Mouse (Mus musculus) midbrain, embryonic 12.5 days (tissue): Measurements from ENCODE around the gene Syngr1. TPM values are rescaled to one million over a fixed set of nuclear protein-coding genes. Genes with fewer than 3 reads are reported as not detected.

Experiments
- ATAC-seq: fragments of 200-750 bp; cut with Nextera tagmentation; 2 replicates; pipeline ENCODE4 v1.8.0; 2017; ENCODE audit warnings: low read depth, moderate TSS enrichment, moderate library complexity; ENCODE audit not compliant: low FRiP score
- H3K27ac ChIP-seq: fragments of 300-500 bp; sonication (generic); replicated peaks from 2 replicates; pipeline ENCODE4 v1.5.1; 2016; ENCODE audit warnings: mild to moderate bottlenecking
- H3K27me3 ChIP-seq: fragments of 300-500 bp; sonication (generic); 2 replicates; pipeline ENCODE4 v1.6.1; 2016; ENCODE audit warnings: mild to moderate bottlenecking
- H3K36me3 ChIP-seq: fragments of 300-500 bp; sonication (generic); 2 replicates; pipeline ENCODE4 v1.6.1; 2016
- H3K4me1 ChIP-seq: fragments of 300-500 bp; sonication (generic); 2 replicates; pipeline ENCODE4 v1.6.1; 2016
- H3K4me2 ChIP-seq: fragments of 300-500 bp; sonication (generic); replicated peaks from 2 replicates; pipeline ENCODE4 v1.6.1; 2016; ENCODE audit warnings: mild to moderate bottlenecking, moderate library complexity
- H3K4me3 ChIP-seq: fragments of 300-500 bp; sonication (generic); 2 replicates; pipeline ENCODE4 v1.5.1; 2016; ENCODE audit warnings: mild to moderate bottlenecking
- H3K9ac ChIP-seq: fragments of 300-500 bp; sonication (generic); replicated peaks from 2 replicates; pipeline ENCODE4 v1.6.1; 2016; ENCODE audit warnings: mild to moderate bottlenecking, moderate library complexity
- H3K9me3 ChIP-seq: fragments of 300-500 bp; sonication (generic); 2 replicates; pipeline ENCODE4 v1.6.1; 2016; ENCODE audit warnings: mild to moderate bottlenecking
- WGBS: fragments of 180-500 bp; shearing (Covaris S2); methylation state at CpG from one replicate; pipeline ENCODE4 v1.1.7; 2016; 5-methylcytosine and 5-hydroxymethylcytosine counted together
- polyA plus RNA-seq: library from polyadenylated mRNA; unstranded; fragments of >200 nt; fragmentation: Nextera tagmentation; extraction: Ambion mirVana; gene quantifications from 2 replicates; pipeline ENCODE4 v1.2.1, GENCODE M21; 2016

Gene Syngr1
- polyA plus RNA-seq, 1 experiment from 2014 or later = 10.8 TPM

DNA sequence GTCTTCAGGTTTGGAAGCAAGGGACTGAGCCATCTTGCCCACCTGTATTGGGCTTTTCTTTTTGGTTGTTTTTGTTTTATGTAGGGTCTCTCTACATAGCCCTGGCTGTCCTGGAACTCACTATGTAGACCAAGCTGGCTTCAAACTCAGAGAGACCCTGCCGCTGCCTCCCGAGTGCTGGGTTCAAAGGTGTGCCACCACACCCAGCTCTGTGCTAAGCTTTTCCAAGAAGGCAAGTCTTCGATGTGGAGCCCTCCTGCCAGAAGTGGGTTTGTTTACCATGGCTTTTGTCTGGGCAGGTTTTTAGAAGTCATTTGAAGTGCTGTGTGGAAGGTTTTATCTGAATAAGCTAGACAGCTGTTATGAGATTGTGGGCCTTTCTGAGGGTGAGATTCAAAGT is 49.7 kb downstream of the Syngr1 start:
- Histone ChIP-seq H3K27ac (no peak overlapping the region), H3K36me3 (peaks cover 64% of the 10 kb centered on the region), H3K9me3 (no peaks in the 10 kb centered on the region), H3K27me3 (no peaks in the 10 kb centered on the region), H3K9ac (no peak overlapping the region), H3K4me3 (no peak overlapping the region), H3K4me2 (no peak overlapping the region), H3K4me1 (peaks cover 9% of the 10 kb centered on the region; the same call in 1 of the 2 replicates)
- 96% methylated on average over 3 of the region's 3 CpGs for WGBS
- ATAC-seq = no peak

DNA sequence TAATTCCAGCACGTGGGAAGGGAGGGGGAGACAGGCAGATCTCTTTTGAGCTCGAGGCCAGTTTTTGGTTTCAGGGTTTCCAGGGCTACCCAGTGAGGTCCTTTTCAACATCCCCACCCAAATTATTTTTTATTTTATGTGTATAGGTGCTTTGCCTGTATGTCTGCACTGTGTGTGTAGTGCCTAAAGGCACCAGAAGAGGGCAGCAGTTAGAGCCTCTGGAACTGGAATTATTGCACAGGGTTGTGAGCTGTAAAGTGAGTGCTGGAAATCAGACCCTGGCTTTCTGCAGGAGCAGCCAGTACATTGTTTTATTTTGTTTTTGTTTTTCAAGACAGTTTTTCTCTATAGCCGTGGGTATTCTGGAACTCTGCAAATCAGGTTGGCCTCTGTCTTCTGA is 51.0 kb downstream of the Syngr1 start:
- Histone ChIP-seq H3K4me1 (peaks cover 13% of the 10 kb centered on the region; the same call in 1 of the 2 replicates), H3K4me3 (no peak overlapping the region), H3K9me3 (no peaks in the 10 kb centered on the region), H3K27me3 (no peaks in the 10 kb centered on the region), H3K36me3 (peaks cover 55% of the 10 kb centered on the region), H3K27ac (no peak overlapping the region), H3K9ac (no peak overlapping the region), H3K4me2 (no peak overlapping the region)
- 99% methylated on average over 3 of the region's 3 CpGs for WGBS
- ATAC-seq = no peak

DNA sequence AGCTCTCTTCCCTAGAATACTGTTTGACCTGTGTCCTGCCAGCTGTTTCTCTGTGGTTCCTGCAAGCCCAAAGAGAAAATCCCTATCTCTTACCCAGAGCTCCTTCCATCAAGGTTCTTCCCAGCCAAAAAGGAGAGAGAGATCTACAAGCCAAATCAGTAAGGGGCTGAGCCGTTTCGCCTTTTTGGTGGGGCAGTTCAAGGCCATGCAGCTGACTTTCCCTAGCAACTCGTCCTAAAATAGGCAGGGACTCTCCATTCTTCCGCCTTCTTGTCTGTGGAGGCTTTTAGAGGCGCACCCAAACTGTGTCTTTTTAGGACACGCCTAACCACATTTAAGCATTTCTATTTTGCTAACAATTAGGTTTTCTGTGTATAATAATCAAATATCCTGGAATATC is 52.6 kb downstream of the Syngr1 start:
- H3K27me3 ChIP-seq = no peaks in the 10 kb centered on the region
- no peak overlapping the region for H3K4me2 ChIP-seq
- H3K9ac ChIP-seq = no peak overlapping the region
- no peak overlapping the region for H3K27ac ChIP-seq
- peaks cover 5% of the 10 kb centered on the region; the same call in 1 of the 2 replicates for H3K4me1 ChIP-seq
- WGBS = 94% methylated on average over 6 of the region's 6 CpGs
- peaks cover 62% of the 10 kb centered on the region for H3K36me3 ChIP-seq
- ATAC-seq = no peak
- no peak overlapping the region for H3K4me3 ChIP-seq
- no peaks in the 10 kb centered on the region for H3K9me3 ChIP-seq

DNA sequence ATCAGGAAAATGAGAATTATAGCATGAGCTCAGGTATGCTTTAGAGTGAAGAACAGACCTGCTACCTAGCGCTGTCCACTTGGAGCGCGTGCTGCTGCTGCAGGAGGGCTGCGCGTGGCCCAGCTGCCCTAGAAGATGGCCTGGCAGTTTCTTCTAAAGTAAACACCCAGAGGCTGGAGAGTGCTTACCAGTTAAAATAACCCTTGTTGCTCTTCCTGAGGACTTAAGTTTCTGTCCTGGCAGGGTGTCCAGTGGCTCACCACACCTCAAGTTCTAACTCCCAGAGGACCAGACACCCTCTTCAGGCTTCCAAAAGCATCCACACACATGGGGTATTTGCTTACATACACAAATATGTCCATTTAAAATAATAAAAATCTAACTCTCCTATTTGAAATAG is 54.3 kb downstream of the Syngr1 start:
- H3K9me3 ChIP-seq = no peaks in the 10 kb centered on the region
- H3K4me1 ChIP-seq = peaks cover 5% of the 10 kb centered on the region; the same call in 1 of the 2 replicates
- H3K27me3 ChIP-seq = no peaks in the 10 kb centered on the region
- WGBS = 90% methylated on average over 5 of the region's 5 CpGs
- no peak overlapping the region for H3K4me3 ChIP-seq
- H3K36me3 ChIP-seq = peaks cover 70% of the 10 kb centered on the region
- no peak overlapping the region for H3K4me2 ChIP-seq
- H3K9ac ChIP-seq = no peak overlapping the region
- ATAC-seq = no peak
- no peak overlapping the region for H3K27ac ChIP-seq

DNA sequence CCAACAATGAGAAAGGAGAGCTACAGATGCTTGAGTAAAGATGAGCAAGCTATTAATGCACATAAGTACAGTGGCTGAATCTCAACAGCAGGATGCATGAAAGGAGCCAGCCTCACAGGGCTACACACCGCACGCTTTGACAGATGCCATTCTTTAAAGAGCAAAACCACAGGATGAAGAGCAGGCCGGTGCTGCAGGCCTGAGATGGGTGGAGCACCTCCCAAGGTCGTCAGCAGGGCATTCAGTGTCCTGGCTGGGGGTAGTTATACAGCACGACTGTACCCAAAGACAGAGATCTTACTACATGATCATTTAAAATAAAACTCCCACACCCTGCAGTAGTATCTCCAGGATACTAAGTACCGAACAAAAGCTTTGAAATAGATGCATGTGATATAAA is 55.0 kb downstream of the Syngr1 start:
- Histone ChIP-seq H3K4me3 (no peak overlapping the region), H3K4me1 (peaks cover 5% of the 10 kb centered on the region; the same call in 1 of the 2 replicates), H3K4me2 (no peak overlapping the region), H3K27ac (no peak overlapping the region), H3K36me3 (peaks cover 71% of the 10 kb centered on the region), H3K27me3 (no peaks in the 10 kb centered on the region), H3K9me3 (no peaks in the 10 kb centered on the region), H3K9ac (no peak overlapping the region)
- WGBS = 74% methylated on average over 6 of the region's 6 CpGs
- ATAC-seq = no peak

DNA sequence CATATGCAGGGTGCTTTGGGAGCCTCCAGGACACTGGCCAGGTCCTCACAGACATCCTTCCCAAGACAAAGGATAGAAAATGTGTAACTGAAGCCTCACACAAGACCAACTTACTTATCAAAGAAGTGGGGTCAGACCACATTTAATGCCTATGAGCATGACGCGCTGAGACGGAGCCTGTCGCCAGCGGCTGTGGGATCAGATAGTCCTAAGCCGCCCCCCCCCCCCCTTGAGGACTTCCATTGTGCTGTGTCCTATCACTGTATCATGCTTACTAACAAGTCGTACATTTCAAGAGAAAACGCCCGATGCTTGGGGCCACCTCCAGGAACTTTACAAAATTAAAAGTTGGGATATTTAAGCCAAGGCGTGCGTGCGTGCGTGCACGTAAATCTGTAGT is 56.0 kb downstream of the Syngr1 start:
- H3K9ac ChIP-seq = no peak overlapping the region
- 77% methylated on average over 14 of the region's 14 CpGs for WGBS
- H3K36me3 ChIP-seq = peaks cover 69% of the 10 kb centered on the region

DNA sequence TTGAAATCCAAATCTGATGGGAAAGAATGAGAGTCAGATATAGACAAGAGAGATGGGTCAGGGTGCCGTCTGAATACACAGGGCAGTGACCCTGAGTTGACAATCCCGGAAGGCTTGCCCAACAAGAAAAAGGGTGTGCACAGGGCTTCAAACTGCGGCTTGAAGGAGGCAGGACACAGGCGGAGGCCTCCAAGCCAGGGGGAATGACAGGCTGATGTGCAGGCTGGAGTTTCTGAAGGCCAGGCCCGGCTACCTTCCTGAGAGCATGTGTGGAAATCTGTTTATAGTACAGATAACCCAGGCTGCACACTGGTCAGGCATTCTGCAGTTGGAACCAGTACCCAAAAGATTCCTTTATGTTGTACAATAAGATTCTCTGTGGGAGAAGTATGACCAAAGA is 56.4 kb downstream of the Syngr1 start:
- Histone ChIP-seq H3K4me2 (no peak overlapping the region), H3K4me1 (peaks cover 5% of the 10 kb centered on the region; the same call in 1 of the 2 replicates), H3K9ac (no peak overlapping the region), H3K27ac (peak overlapping the region; percentile 30; the same call in 1 of the 2 replicates), H3K9me3 (no peaks in the 10 kb centered on the region), H3K4me3 (no peak overlapping the region), H3K36me3 (peaks cover 68% of the 10 kb centered on the region), H3K27me3 (no peaks in the 10 kb centered on the region)
- ATAC-seq = no peak
- 73% methylated on average over 5 of the region's 5 CpGs for WGBS

More for the DNA sequence above, 56.0 kb downstream of the Syngr1 start:
- H3K4me2 ChIP-seq = no peak overlapping the region
- H3K4me3 ChIP-seq = no peak overlapping the region
- H3K27me3 ChIP-seq = no peaks in the 10 kb centered on the region
- no peak overlapping the region for H3K27ac ChIP-seq
- H3K9me3 ChIP-seq = no peaks in the 10 kb centered on the region
- ATAC-seq = no peak
- H3K4me1 ChIP-seq = peaks cover 5% of the 10 kb centered on the region; the same call in 1 of the 2 replicates

DNA sequence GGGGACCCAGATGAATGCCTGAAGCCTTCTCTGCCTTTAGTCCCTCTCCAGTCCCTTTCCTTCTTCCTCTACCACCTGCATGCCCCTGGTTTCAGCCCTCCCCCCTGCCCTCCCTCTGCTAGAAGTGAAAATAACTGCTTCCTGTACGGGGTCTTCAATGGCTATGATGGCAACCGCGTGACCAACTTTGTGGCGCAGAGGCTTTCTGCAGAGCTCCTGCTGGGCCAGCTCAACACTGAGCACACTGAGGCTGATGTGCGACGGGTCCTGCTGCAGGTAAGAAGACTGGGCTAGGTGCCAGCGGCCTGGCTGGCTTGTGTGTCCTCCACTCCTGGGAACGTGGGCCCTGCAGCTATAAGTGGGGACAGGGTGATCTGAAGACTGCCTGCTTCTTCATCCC is 57.4 kb downstream of the Syngr1 start:
- Histone ChIP-seq H3K4me3 (no peak overlapping the region), H3K4me2 (no peak overlapping the region), H3K27me3 (no peaks in the 10 kb centered on the region), H3K36me3 (peaks cover 69% of the 10 kb centered on the region), H3K9ac (no peak overlapping the region), H3K27ac (no peak overlapping the region), H3K9me3 (no peaks in the 10 kb centered on the region), H3K4me1 (peaks cover 5% of the 10 kb centered on the region; the same call in 1 of the 2 replicates)
- no peak for ATAC-seq
- WGBS = 88% methylated on average over 8 of the region's 8 CpGs

DNA sequence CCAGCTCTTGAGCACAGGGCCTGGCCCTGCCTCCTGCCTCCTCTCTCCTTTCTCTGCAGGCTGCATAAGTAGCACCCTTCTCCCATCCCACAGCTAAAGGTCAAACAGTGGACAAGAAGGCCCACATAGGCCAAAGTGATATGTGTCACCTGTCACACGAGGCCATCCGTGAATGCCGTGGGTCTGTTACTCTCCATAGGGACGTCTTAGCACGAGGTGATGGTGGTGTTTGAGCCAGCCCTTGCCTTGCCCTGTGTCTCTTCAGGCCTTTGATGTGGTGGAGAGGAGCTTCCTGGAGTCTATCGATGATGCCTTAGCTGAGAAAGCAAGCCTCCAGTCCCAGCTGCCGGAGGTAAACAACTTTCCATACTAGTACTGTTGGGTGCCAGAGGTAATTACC is 58.4 kb downstream of the Syngr1 start:
- 91% methylated on average over 7 of the region's 7 CpGs for WGBS
- Histone ChIP-seq H3K4me1 (peaks cover 5% of the 10 kb centered on the region; the same call in 1 of the 2 replicates), H3K27me3 (no peaks in the 10 kb centered on the region), H3K4me3 (no peak overlapping the region), H3K4me2 (no peak overlapping the region), H3K9ac (no peak overlapping the region), H3K9me3 (no peaks in the 10 kb centered on the region), H3K27ac (no peak overlapping the region), H3K36me3 (peaks cover 71% of the 10 kb centered on the region)
- ATAC-seq = no peak

DNA sequence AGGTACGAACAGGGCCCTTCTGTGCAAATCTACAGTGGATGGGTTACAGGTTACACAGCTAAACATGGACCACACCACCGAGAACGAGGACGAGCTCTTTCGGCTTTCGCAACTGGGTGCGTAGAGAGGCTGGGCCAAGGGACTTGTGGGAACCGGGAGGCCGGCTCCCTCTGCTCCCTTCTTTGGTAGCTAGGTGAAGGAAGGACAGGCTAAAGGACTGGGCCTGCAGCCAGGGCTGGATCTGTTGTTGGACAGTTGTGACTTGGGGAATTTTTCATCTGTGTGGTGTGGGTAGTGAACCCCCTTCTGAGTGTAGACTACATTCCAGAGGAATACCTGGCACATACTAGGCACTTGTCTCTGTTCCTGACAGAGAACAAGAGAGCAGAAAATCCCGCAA is 61.5 kb downstream of the Syngr1 start:
- Histone ChIP-seq H3K4me1 (no peaks in the 10 kb centered on the region), H3K27ac (no peak overlapping the region), H3K4me2 (no peak overlapping the region), H3K36me3 (peaks cover 92% of the 10 kb centered on the region), H3K4me3 (no peak overlapping the region), H3K9ac (no peak overlapping the region), H3K9me3 (no peaks in the 10 kb centered on the region), H3K27me3 (no peaks in the 10 kb centered on the region)
- no peak for ATAC-seq
- WGBS = 89% methylated on average over 10 of the region's 10 CpGs

DNA sequence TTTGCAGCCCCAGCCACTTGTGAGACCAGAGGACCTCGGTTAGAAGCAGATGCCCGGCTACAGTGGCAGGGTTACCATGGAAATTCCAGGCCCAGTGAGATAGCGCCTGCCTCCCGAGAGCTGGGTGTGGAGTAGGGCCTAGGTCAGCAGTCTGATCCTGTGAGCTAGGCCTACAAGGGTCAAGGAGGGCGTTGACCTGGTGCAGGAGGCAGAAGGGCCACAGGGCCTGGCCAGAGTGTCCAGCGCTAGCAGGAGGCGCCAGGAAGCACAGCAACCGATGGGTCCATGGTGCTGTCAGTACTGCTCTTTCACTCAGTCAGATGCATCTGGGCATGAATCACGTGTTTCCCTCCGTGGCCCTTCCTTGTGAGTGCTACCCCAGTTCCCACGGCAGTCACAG is 62.6 kb downstream of the Syngr1 start:
- Histone ChIP-seq H3K4me2 (no peak overlapping the region), H3K9ac (no peak overlapping the region), H3K27me3 (no peaks in the 10 kb centered on the region), H3K36me3 (peaks cover 96% of the 10 kb centered on the region), H3K4me3 (no peak overlapping the region), H3K27ac (no peak overlapping the region), H3K9me3 (no peaks in the 10 kb centered on the region), H3K4me1 (no peaks in the 10 kb centered on the region)
- no peak for ATAC-seq
- WGBS = 71% methylated on average over 11 of the region's 11 CpGs

DNA sequence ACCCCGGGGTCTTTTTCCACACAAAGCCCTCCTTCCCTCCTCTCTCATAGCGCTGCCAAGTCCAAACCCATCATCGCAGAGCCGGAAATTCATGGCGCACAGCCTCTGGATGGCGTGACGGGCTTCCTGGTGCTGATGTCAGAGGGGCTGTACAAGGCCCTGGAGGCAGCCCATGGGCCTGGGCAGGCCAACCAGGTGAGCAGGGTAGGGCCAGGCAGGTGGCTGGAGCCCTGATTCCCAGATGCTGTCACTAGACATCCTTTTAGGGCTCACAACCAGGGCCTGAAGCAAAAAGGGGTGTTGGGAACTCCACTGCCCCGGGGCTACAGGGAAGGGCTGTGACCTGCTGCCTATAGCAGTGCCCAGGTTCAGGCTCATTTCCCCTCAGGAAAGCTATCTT is 64.6 kb downstream of the Syngr1 start:
- Histone ChIP-seq H3K4me3 (no peak overlapping the region), H3K36me3 (peaks cover 96% of the 10 kb centered on the region), H3K4me1 (0 out of 2 replicates have a peak, but pooled peaks cover 6% of the 10 kb centered on the region), H3K4me2 (no peak overlapping the region), H3K9me3 (no peaks in the 10 kb centered on the region), H3K27ac (no peak overlapping the region), H3K27me3 (no peaks in the 10 kb centered on the region), H3K9ac (no peak overlapping the region)
- 94% methylated on average over 8 of the region's 8 CpGs for WGBS
- ATAC-seq = no peak
